In genomic region chr9:40444961-40445360, GRCm38 (mm10) we compare ENCODE assay signal across 16 mouse cellular contexts.
"Had no signal": no experiment of that assay in that cellular context is flagged by ENCODE, and none has a peak within 500 bp of the region (broad histone marks: within the 10 kb centered on the region; RNA-seq: fewer than 3 reads in every experiment).

No protein-coding gene starts in this region.

- H3K36me3 ChIP-seq: liver, embryonic 15.5 days; lung, embryonic 15.5 days; midbrain, embryonic 13.5 days; midbrain, embryonic 15.5 days; neural tube, embryonic 12.5 days; stomach, embryonic 15.5 days had no signal

- H3K4me1 ChIP-seq: liver, embryonic 15.5 days; lung, embryonic 15.5 days; midbrain, embryonic 15.5 days; neural tube, embryonic 12.5 days; stomach, embryonic 15.5 days had no signal

- H3K9me3 ChIP-seq: liver, embryonic 15.5 days; lung, embryonic 15.5 days; megakaryocyte, embryonic 14.5 days; midbrain, embryonic 13.5 days; midbrain, embryonic 15.5 days; neural tube, embryonic 12.5 days; stomach, embryonic 15.5 days had no signal

- H3K9ac ChIP-seq: liver, embryonic 15.5 days; liver, postnatal 0 days; lung, embryonic 15.5 days; midbrain, embryonic 13.5 days; midbrain, embryonic 15.5 days; neural tube, embryonic 12.5 days; stomach, embryonic 15.5 days had no signal

- H3K4me2 ChIP-seq: liver, embryonic 15.5 days; lung, embryonic 15.5 days; midbrain, embryonic 11.5 days; midbrain, embryonic 13.5 days; midbrain, embryonic 15.5 days; neural tube, embryonic 12.5 days; stomach, embryonic 15.5 days had no signal

- H3K4me3 ChIP-seq: liver, embryonic 15.5 days; lung, embryonic 15.5 days; megakaryocyte, embryonic 14.5 days; midbrain, embryonic 13.5 days; midbrain, embryonic 15.5 days; neural tube, embryonic 12.5 days; stomach, embryonic 15.5 days had no signal

- ATAC-seq: liver, postnatal 0 days; midbrain, embryonic 13.5 days; midbrain, embryonic 15.5 days had no signal

- H3K27ac ChIP-seq: liver, embryonic 15.5 days; lung, embryonic 15.5 days; macrophage; midbrain, embryonic 13.5 days; midbrain, embryonic 15.5 days; neural tube, embryonic 12.5 days; stomach, embryonic 15.5 days; stomach, postnatal 0 days had no signal

- H3K27me3 ChIP-seq: liver, embryonic 15.5 days; lung, embryonic 15.5 days; megakaryocyte, embryonic 14.5 days; midbrain, embryonic 13.5 days; midbrain, embryonic 15.5 days; neural tube, embryonic 12.5 days; stomach, embryonic 15.5 days had no signal

- DNase-seq: liver, postnatal 0 days; lung, adult 2 months; right cerebral cortex, postnatal 14 days; thymus, adult 2 months; thymus, postnatal 25 days; thymus, postnatal 4 days had no signal
